Mouse (Mus musculus) hindbrain, embryonic 13.5 days (tissue): Measurements from ENCODE around the gene Yju2. TPM values are rescaled to one million over a fixed set of nuclear protein-coding genes. Genes with fewer than 3 reads are reported as not detected.

ENCODE experiments used
- ATAC-seq: fragments of 200-750 bp; cut with Nextera tagmentation; 2 replicates; pipeline ENCODE4 v1.8.0; 2017; ENCODE audit warnings: moderate TSS enrichment; ENCODE audit not compliant: low FRiP score
- H3K27ac ChIP-seq: fragments of 300-500 bp; sonication (generic); 2 replicates; pipeline ENCODE4 v1.5.1; 2015; ENCODE audit warnings: inconsistent platforms, mild to moderate bottlenecking, moderate library complexity
- H3K27me3 ChIP-seq: fragments of 300-500 bp; sonication (generic); 2 replicates; pipeline ENCODE4 v1.6.1; 2015; ENCODE audit warnings: mild to moderate bottlenecking, inconsistent platforms
- H3K36me3 ChIP-seq: fragments of 300-500 bp; sonication (generic); 2 replicates; pipeline ENCODE4 v1.6.1; 2015; ENCODE audit warnings: mild to moderate bottlenecking, inconsistent platforms
- H3K4me1 ChIP-seq: fragments of 300-500 bp; sonication (generic); replicated peaks from 2 replicates; pipeline ENCODE4 v1.6.1; 2015; ENCODE audit warnings: inconsistent platforms
- H3K4me2 ChIP-seq: fragments of 300-500 bp; sonication (generic); 2 replicates; pipeline ENCODE4 v1.6.1; 2015; ENCODE audit warnings: inconsistent platforms, mild to moderate bottlenecking, moderate library complexity
- H3K4me3 ChIP-seq: fragments of 300-500 bp; sonication (generic); 2 replicates; pipeline ENCODE4 v1.5.1; 2015; ENCODE audit warnings: mild to moderate bottlenecking, inconsistent platforms
- H3K9ac ChIP-seq: fragments of 300-500 bp; sonication (generic); 2 replicates; pipeline ENCODE4 v1.6.1; 2015; ENCODE audit warnings: mild to moderate bottlenecking, inconsistent platforms
- H3K9me3 ChIP-seq: fragments of 300-500 bp; sonication (generic); 2 replicates; pipeline ENCODE4 v1.6.1; 2016; ENCODE audit warnings: inconsistent platforms
- WGBS: fragments of 180-500 bp; shearing (Covaris S2); methylation state at CpG from one replicate; pipeline ENCODE4 v1.1.7; 2015; 5-methylcytosine and 5-hydroxymethylcytosine counted together
- polyA plus RNA-seq: library from polyadenylated mRNA; unstranded; fragments of >200 nt; fragmentation: Nextera tagmentation; extraction: Ambion mirVana; gene quantifications from 2 replicates; pipeline ENCODE4 v1.2.1, GENCODE M21; 2015

The Yju2 gene
- polyA plus RNA-seq, 1 experiment from 2014 or later = 23.2 TPM

- peak overlapping the region; percentile 93 for H3K9ac ChIP-seq
- H3K4me2 ChIP-seq = peak overlapping the region; percentile 91
- peaks cover 46% of the 10 kb centered on the region for H3K36me3 ChIP-seq
- no peak for ATAC-seq
- H3K27me3 ChIP-seq = no peaks in the 10 kb centered on the region
- peak overlapping the region; percentile 79 for H3K4me3 ChIP-seq
- no peaks in the 10 kb centered on the region for H3K9me3 ChIP-seq
- H3K4me1 ChIP-seq = peaks cover 41% of the 10 kb centered on the region
- H3K27ac ChIP-seq = peak overlapping the region; percentile 35; the same call in 1 of the 2 replicates
- WGBS = 9% methylated on average over 9 of the region's 9 CpGs
Measured at GRCm38 (mm10) chr17:56010681-56011080, 51.8 kb downstream of the Yju2 start.

- ATAC-seq = no peak
- WGBS = 90% methylated on average over 7 of the region's 7 CpGs
- peak overlapping the region; percentile 91 for H3K4me2 ChIP-seq
Measured at GRCm38 (mm10) chr17:56011441-56011840, 52.5 kb downstream of the Yju2 start.

GRCm38 (mm10) chr17:56015293-56015692 is 56.4 kb downstream of the Yju2 start:
- no peaks in the 10 kb centered on the region for H3K9me3 ChIP-seq
- no peak overlapping the region for H3K27ac ChIP-seq
- no peaks in the 10 kb centered on the region for H3K27me3 ChIP-seq
- H3K4me1 ChIP-seq = peaks cover 28% of the 10 kb centered on the region
- no peak for ATAC-seq
- H3K9ac ChIP-seq = no peak overlapping the region
- H3K4me3 ChIP-seq = no peak overlapping the region
- H3K36me3 ChIP-seq = peaks cover 92% of the 10 kb centered on the region
- no peak overlapping the region for H3K4me2 ChIP-seq
- 93% methylated on average over 9 of the region's 9 CpGs for WGBS

More at GRCm38 (mm10) chr17:56011441-56011840, 52.5 kb downstream of the Yju2 start:
- Histone ChIP-seq H3K9me3 (no peaks in the 10 kb centered on the region), H3K4me1 (peaks cover 41% of the 10 kb centered on the region), H3K36me3 (peaks cover 53% of the 10 kb centered on the region), H3K27ac (no peak overlapping the region; the same call in 1 of the 2 replicates), H3K4me3 (no peak overlapping the region), H3K9ac (peak overlapping the region; percentile 93), H3K27me3 (no peaks in the 10 kb centered on the region)

- no peak for ATAC-seq
- Histone ChIP-seq H3K36me3 (peaks cover 90% of the 10 kb centered on the region), H3K27ac (no peak overlapping the region), H3K27me3 (no peaks in the 10 kb centered on the region), H3K9me3 (no peaks in the 10 kb centered on the region), H3K4me3 (no peak overlapping the region), H3K4me2 (no peak overlapping the region), H3K9ac (no peak overlapping the region), H3K4me1 (peaks cover 28% of the 10 kb centered on the region)
- WGBS = 86% methylated on average over 8 of the region's 8 CpGs
Measured at GRCm38 (mm10) chr17:56016382-56016781, 57.5 kb downstream of the Yju2 start.

- Histone ChIP-seq H3K27me3 (no peaks in the 10 kb centered on the region), H3K4me2 (no peak overlapping the region), H3K36me3 (peaks cover 82% of the 10 kb centered on the region), H3K9me3 (no peaks in the 10 kb centered on the region), H3K27ac (peak overlapping the region; percentile 40), H3K9ac (no peak overlapping the region), H3K4me1 (peaks cover 28% of the 10 kb centered on the region), H3K4me3 (no peak overlapping the region)
- no peak for ATAC-seq
- WGBS = 86% methylated on average over 15 of the region's 15 CpGs
Measured at GRCm38 (mm10) chr17:56016793-56017785, 58.2 kb downstream of the Yju2 start.

- Histone ChIP-seq H3K27ac (peak overlapping the region; percentile 35; the same call in 1 of the 2 replicates), H3K4me1 (peaks cover 31% of the 10 kb centered on the region), H3K4me2 (no peak overlapping the region), H3K36me3 (peaks cover 77% of the 10 kb centered on the region), H3K4me3 (no peak overlapping the region), H3K9me3 (no peaks in the 10 kb centered on the region), H3K27me3 (no peaks in the 10 kb centered on the region), H3K9ac (no peak overlapping the region)
- ATAC-seq = no peak
- WGBS = 91% methylated on average over 7 of the region's 7 CpGs
Measured at GRCm38 (mm10) chr17:56017848-56018247, 58.9 kb downstream of the Yju2 start.

Other genes with a start within 250 kb of the Yju2 start
- 9.2 and 9.8 TPM in 2 replicates for gene Pot1b, start 246.5 kb upstream of the Yju2 start, polyA plus RNA-seq
- 0.08 and 0.25 TPM in 2 replicates for gene Adgre4, start 209.1 kb upstream of the Yju2 start, polyA plus RNA-seq
- 11.9 and 12.1 TPM in 2 replicates for gene Zfp119a, start 80.2 kb upstream of the Yju2 start, polyA plus RNA-seq
- 14.5 and 15.3 TPM in 2 replicates for gene Zfp959, start 67.0 kb upstream of the Yju2 start, polyA plus RNA-seq
- gene Zfp119b, start 9.6 kb upstream of the Yju2 start, polyA plus RNA-seq = 8.2 and 8.7 TPM in 2 replicates
- gene Ebi3, start 6.5 kb upstream of the Yju2 start, polyA plus RNA-seq = 5.0 and 6.8 TPM in 2 replicates
- 170 and 182 TPM in 2 replicates for gene Shd, start 11.4 kb downstream of the Yju2 start, polyA plus RNA-seq
- 159 and 172 TPM in 2 replicates for gene Fsd1, start 27.4 kb downstream of the Yju2 start, polyA plus RNA-seq
- 5.7 and 5.8 TPM in 2 replicates for gene Stap2, start 46.5 kb downstream of the Yju2 start, polyA plus RNA-seq
- 159 and 163 TPM in 2 replicates for gene Mpnd, start 46.6 kb downstream of the Yju2 start, polyA plus RNA-seq
- 116 and 118 TPM in 2 replicates for gene Sh3gl1, start 77.5 kb downstream of the Yju2 start, polyA plus RNA-seq
- gene Chaf1a, start 81.3 kb downstream of the Yju2 start, polyA plus RNA-seq = 6.1 and 6.9 TPM in 2 replicates
- gene Ubxn6, start 115.9 kb downstream of the Yju2 start, polyA plus RNA-seq = 77.2 and 86.0 TPM in 2 replicates
- 150 and 154 TPM in 2 replicates for gene Hdgfl2, start 120.5 kb downstream of the Yju2 start, polyA plus RNA-seq
- 0.10 TPM in 2 replicates for gene Plin4, start 150.7 kb downstream of the Yju2 start, polyA plus RNA-seq
- 0.83 and 1.0 TPM in 2 replicates for gene Plin5, start 158.5 kb downstream of the Yju2 start, polyA plus RNA-seq
- not detected in 2 replicates for gene Lrg1, start 162.9 kb downstream of the Yju2 start, polyA plus RNA-seq
- gene Sema6b, start 181.2 kb downstream of the Yju2 start, polyA plus RNA-seq = 10.5 and 11.7 TPM in 2 replicates
- 7.9 and 9.2 TPM in 2 replicates for gene Tnfaip8l1, start 203.4 kb downstream of the Yju2 start, polyA plus RNA-seq
- 69.2 and 72.6 TPM in 2 replicates for gene Mydgf, start 224.8 kb downstream of the Yju2 start, polyA plus RNA-seq